Mouse (Mus musculus) lung, adult 2 months (tissue): ENCODE data around the gene Adamts8. TPM values are rescaled to one million over a fixed set of nuclear protein-coding genes. Genes with fewer than 3 reads are reported as not detected.
A peak's percentile ranks its signal among the peaks of the same experiment; 100 is the strongest.

Experiments used
- DNase-seq: peaks from one replicate; pipeline ENCODE4 v3.0.0; 2022
- H3K4me1 ChIP-seq: fragments of 200-500 bp; 2 replicates; pipeline ENCODE4 v1.6.1; 2011; ENCODE audit warnings: low read length; ENCODE audit not compliant: control insufficient read depth, insufficient read depth
- H3K4me3 ChIP-seq: fragments of 200-500 bp; replicated peaks from 2 replicates; pipeline ENCODE3; 2011; ENCODE audit warnings: low read depth, mild to moderate bottlenecking, control low read depth, low read length; ENCODE audit errors: extremely low read depth
- CTCF ChIP-seq: fragments of 200-500 bp; IDR thresholded peaks from 2 replicates; pipeline ENCODE4 v1.5.1; 2011; ENCODE audit warnings: mild to moderate bottlenecking, low read length, control low read depth; ENCODE audit not compliant: insufficient read depth
- POLR2A ChIP-seq: fragments of 200-500 bp; IDR thresholded peaks from 2 replicates; pipeline ENCODE4 v1.6.1; 2011; ENCODE audit warnings: low read depth, mild to moderate bottlenecking, control low read depth, low read length, borderline replicate concordance; ENCODE audit errors: extremely low read depth
- WGBS: fragments of 180-500 bp; shearing (Covaris S2); methylation state at CpG from one replicate; pipeline ENCODE4 v1.1.7; 2018; 5-methylcytosine and 5-hydroxymethylcytosine counted together
- polyA plus RNA-seq: library from polyadenylated mRNA; depleted of rRNA; stranded (reverse); fragments of >200 nt; gene quantifications from 2 replicates; pipeline ENCODE4 v1.2.3, GENCODE M21; 2012

The Adamts8 gene
- polyA plus RNA-seq, 1 experiment: 8.6 TPM

DNA sequence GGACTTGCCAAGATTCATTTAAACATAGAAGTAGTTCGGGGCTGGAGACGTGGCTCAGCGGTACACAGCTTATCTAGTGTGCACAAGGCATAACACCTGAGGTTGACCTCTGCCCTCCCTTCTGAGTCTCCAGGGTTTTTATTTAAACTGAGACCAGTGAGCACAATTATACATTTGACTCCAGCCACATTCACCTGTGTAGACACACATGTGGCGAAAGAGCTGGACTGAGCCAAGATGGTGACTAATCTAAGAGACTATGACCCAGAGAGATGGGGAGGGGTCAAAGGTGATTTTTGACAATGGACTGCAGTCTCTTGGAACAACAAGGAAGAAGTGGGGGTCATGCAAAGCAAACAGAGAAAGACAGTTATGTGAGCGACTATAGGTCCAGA lies 34.1 kb upstream of the Adamts8 start:
- DNase-seq: no peak
- 64% methylated on average over 5 of the region's 5 CpGs for WGBS
- no peak for TF ChIP-seq POLR2A
- TF ChIP-seq CTCF: no peak
- H3K4me3 ChIP-seq: no peak overlapping the region
- H3K4me1 ChIP-seq: no peaks in the 10 kb centered on the region

DNA sequence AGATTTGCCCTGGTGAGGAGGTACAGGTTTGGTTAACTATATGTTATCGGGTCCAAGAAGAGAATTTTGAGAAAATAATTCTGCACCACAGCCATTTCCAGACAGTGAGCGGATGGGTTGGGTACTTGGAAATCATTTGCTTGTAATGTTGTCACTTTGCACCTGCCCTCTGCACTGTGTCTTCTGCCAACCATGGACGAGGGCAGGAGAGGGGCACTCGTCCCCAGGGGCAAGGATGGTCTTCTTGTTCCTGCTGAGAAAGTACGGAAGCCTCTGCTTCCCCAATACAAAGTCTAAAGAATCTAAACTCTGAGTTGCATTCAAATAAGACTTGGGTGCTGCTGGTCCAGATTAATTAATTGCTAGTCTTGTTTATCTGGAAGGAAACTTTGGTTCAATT lies 33.4 kb upstream of the Adamts8 start:
- DNase-seq: no peak
- TF ChIP-seq CTCF (no peak), POLR2A (no peak)
- WGBS: 81% methylated on average over 5 of the region's 5 CpGs

DNA sequence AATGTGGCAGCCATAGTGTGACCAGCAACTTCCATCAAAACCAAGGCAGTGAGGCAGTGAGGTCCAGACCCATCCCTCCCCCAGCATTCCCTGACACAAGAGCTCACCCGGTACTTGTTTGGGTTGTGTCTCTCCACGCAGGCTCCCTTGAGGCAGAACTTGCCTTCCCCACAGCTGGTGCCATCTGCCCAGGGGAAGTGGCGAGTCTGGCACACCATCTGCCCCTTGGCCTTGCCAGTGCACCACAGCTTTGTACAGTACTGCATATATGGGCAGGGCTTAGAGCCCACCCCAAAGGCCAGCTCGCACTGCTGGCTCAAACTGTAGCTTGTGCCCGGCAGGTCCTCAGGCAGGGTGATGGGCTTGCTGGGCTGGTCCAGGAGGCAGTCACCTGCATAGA lies 31.9 kb upstream of the Adamts8 start:
- no peaks in the 10 kb centered on the region for H3K4me1 ChIP-seq
- WGBS: 80% methylated on average over 5 of the region's 5 CpGs
- no peak for DNase-seq
- no peak overlapping the region for H3K4me3 ChIP-seq
- TF ChIP-seq POLR2A (no peak), CTCF (no peak)

More for the DNA sequence above, 33.4 kb upstream of the Adamts8 start:
- Histone ChIP-seq H3K4me3 (no peak overlapping the region), H3K4me1 (no peaks in the 10 kb centered on the region)

GRCm38 (mm10) chr9:30912161-30912560 lies 30.2 kb upstream of the Adamts8 start:
- Histone ChIP-seq H3K4me1 (no peaks in the 10 kb centered on the region), H3K4me3 (no peak overlapping the region)
- no peak for TF ChIP-seq POLR2A
- no peak for TF ChIP-seq CTCF
- WGBS: 38% methylated on average over 3 of the region's 3 CpGs
- no peak for DNase-seq

- no peak for DNase-seq
- Histone ChIP-seq H3K4me1 (no peaks in the 10 kb centered on the region), H3K4me3 (no peak overlapping the region)
- 52% methylated on average over 3 of the region's 3 CpGs for WGBS
- TF ChIP-seq POLR2A (no peak), CTCF (no peak)
These were observed 28.9 kb upstream of the Adamts8 start for GRCm38 (mm10) chr9:30913429-30913828.

DNA sequence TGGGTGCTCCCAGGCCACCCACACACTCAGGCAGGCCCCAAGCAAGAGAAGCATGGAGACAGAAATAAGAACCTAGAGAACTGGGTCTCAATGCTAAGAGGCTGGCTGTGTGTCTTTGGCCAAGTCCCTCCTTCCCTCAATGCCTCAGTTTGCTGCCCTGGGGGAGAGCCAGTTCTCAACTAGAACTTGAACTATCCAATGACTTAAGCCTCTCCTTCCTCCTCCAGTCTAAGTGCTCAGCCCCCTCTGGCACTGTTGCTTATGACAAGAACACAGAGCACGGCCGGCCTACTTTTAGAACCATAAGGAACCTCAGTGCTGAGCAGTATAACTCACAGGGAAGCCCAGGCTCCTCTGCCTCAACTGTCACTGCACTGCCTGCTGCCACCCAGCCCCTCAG lies 28.1 kb upstream of the Adamts8 start:
- no peak overlapping the region for H3K4me3 ChIP-seq
- no peaks in the 10 kb centered on the region for H3K4me1 ChIP-seq
- no peak for DNase-seq
- no peak for TF ChIP-seq CTCF
- no peak for TF ChIP-seq POLR2A
- 69% methylated on average over 2 of the region's 2 CpGs for WGBS

GRCm38 (mm10) chr9:30916266-30916968 lies 25.9 kb upstream of the Adamts8 start:
- no peak for DNase-seq
- Histone ChIP-seq H3K4me3 (no peak overlapping the region), H3K4me1 (no peaks in the 10 kb centered on the region)
- no peak for TF ChIP-seq CTCF
- TF ChIP-seq POLR2A: no peak
- 57% methylated on average over 6 of the region's 6 CpGs for whole genome bisulfite sequencing

GRCm38 (mm10) chr9:30918466-30919356 lies 23.7 kb upstream of the Adamts8 start:
- DNase-seq: no peak
- WGBS: 38% methylated on average over 12 of the region's 12 CpGs
- Histone ChIP-seq H3K4me1 (no peaks in the 10 kb centered on the region), H3K4me3 (peak overlapping the region; percentile 31)
- TF ChIP-seq CTCF (no peak), POLR2A (no peak)

GRCm38 (mm10) chr9:30919686-30920085 lies 22.7 kb upstream of the Adamts8 start:
- Histone ChIP-seq H3K4me1 (no peaks in the 10 kb centered on the region), H3K4me3 (peak overlapping the region; percentile 26)
- no peak for TF ChIP-seq CTCF
- no peak for TF ChIP-seq POLR2A
- 53% methylated on average over 9 of the region's 9 CpGs for WGBS
- DNase-seq: no peak

- Histone ChIP-seq H3K4me3 (peak overlapping the region; percentile 50), H3K4me1 (no peaks in the 10 kb centered on the region)
- TF ChIP-seq POLR2A: peak; percentile 18; the same call in 1 of the 2 replicates
- peak; percentile 40; the same call in 1 of the 2 replicates for TF ChIP-seq CTCF
- WGBS: 22% methylated on average over 6 of the region's 6 CpGs
- no peak for DNase-seq
These were observed 21.6 kb upstream of the Adamts8 start for GRCm38 (mm10) chr9:30920736-30921135.
